Mouse (Mus musculus) small intestine, adult 2 months (tissue): ENCODE measurements at regions not wholly inside any gene's neighbourhood (a gene's known extent, or its start where the extent isn't known, plus 50 kb on each side); places are given as distances from the start of the nearest gene placed in this dataset.

Experiments used
- CTCF ChIP-seq: fragments of 200-500 bp; IDR thresholded peaks from 2 replicates; pipeline ENCODE4 v1.5.1; 2012; ENCODE audit warnings: low read depth, mild to moderate bottlenecking, control low read depth, inconsistent platforms, low read length, moderate library complexity, mixed read lengths; ENCODE audit not compliant: insufficient replicate concordance, insufficient read length; ENCODE audit errors: extremely low read depth
- POLR2A ChIP-seq: fragments of 200-500 bp; IDR thresholded peaks from 2 replicates; pipeline ENCODE4 v1.6.1; 2012; ENCODE audit warnings: low read depth, mild to moderate bottlenecking, control low read depth, inconsistent platforms, low read length, moderate library complexity

DNA sequence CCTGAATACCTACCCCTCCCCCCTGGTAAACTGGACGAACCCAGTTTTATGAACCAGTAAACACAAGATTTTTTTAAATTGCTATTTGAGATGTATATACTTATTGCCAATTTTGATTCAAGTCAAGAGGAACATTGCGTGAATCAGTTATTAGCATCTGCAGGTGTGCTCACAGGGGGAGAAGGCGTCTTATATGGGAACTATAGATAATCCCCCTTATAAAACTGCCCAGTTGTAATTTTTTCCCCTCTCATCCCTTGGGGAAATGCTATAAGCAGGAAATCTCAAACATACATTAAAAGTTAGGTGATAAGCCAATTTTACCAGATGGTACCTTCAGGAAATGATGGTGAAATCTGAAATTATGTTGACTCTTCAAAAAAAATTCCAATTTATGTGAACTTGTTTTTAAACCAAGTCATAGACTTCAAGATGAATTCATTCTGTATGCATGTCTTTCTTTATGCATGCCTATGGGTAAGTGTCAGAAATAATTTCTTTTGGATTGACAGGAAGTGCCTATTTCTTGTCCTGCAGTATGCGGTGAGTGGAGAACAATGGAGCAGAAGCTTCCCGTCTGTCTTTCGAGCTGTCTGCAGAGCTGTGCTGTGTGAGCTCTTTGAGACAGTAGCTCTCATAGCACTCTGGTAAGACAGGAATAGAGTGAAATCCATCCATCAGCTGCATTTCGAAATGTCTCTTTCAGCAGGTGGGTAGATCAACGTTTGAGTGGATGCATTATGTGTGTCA lies 306.0 kb upstream of the Xrcc4 start:
- TF ChIP-seq CTCF (no peak), POLR2A (no peak)
